Mouse (Mus musculus) intestine, embryonic 16.5 days (tissue): Measurements from ENCODE around the gene Mterf1b. TPM values are rescaled to one million over a fixed set of nuclear protein-coding genes. Genes with fewer than 3 reads are reported as not detected.
"Not testable (repeated sequence)": the region's sequence is repeated elsewhere in the genome, so short reads cannot be mapped to it uniquely, and the experiment has no call there.

ENCODE experiments used
- ATAC-seq: fragments of 200-750 bp; cut with Nextera tagmentation; 2 replicates; pipeline ENCODE4 v1.8.0; 2017; ENCODE audit warnings: moderate TSS enrichment, moderate library complexity
- H3K27ac ChIP-seq: fragments of 300-500 bp; sonication (generic); 2 replicates; pipeline ENCODE4 v1.5.1; 2014; ENCODE audit warnings: mild to moderate bottlenecking, low read length
- H3K27me3 ChIP-seq: fragments of 300-500 bp; sonication (generic); replicated peaks from 2 replicates; pipeline ENCODE4 v1.6.1; 2014; ENCODE audit warnings: low read length, control low read depth, mixed read lengths; ENCODE audit not compliant: control insufficient read depth, insufficient read depth
- H3K36me3 ChIP-seq: fragments of 300-500 bp; sonication (generic); 2 replicates; pipeline ENCODE4 v1.6.1; 2014; ENCODE audit warnings: low read length, control low read depth; ENCODE audit not compliant: control insufficient read depth, insufficient read depth
- H3K4me1 ChIP-seq: fragments of 300-500 bp; sonication (generic); 2 replicates; pipeline ENCODE4 v1.6.1; 2014; ENCODE audit warnings: low read length, control low read depth, mixed read lengths; ENCODE audit not compliant: control insufficient read depth, insufficient read depth
- H3K4me2 ChIP-seq: fragments of 300-500 bp; sonication (generic); 2 replicates; pipeline ENCODE4 v1.6.1; 2014; ENCODE audit warnings: low read depth, low read length, control low read depth
- H3K4me3 ChIP-seq: fragments of 300-500 bp; sonication (generic); 2 replicates; pipeline ENCODE4 v1.5.1; 2014; ENCODE audit warnings: mild to moderate bottlenecking, low read length
- H3K9ac ChIP-seq: fragments of 300-500 bp; sonication (generic); 2 replicates; pipeline ENCODE4 v1.6.1; 2014; ENCODE audit warnings: low read depth, low read length
- H3K9me3 ChIP-seq: fragments of 300-500 bp; sonication (generic); 2 replicates; pipeline ENCODE4 v1.6.1; 2016; ENCODE audit warnings: low read length, control low read depth; ENCODE audit not compliant: control insufficient read depth
- WGBS: fragments of 180-500 bp; shearing (Covaris S2); extraction: QIAGEN DNeasy Blood & Tissue Kit; methylation state at CpG from one replicate; pipeline ENCODE4 v1.1.7; 2014; 5-methylcytosine and 5-hydroxymethylcytosine counted together
- polyA plus RNA-seq: library from polyadenylated mRNA; unstranded; fragments of >200 nt; fragmentation: Nextera tagmentation; extraction: Ambion mirVana; gene quantifications from 2 replicates; pipeline ENCODE4 v1.2.1, GENCODE M21; 2015

Gene Mterf1b
- polyA plus RNA-seq, 1 experiment from 2014 or later = 3.7 TPM

- not testable (repeated sequence) for H3K27me3 ChIP-seq, H3K9me3 ChIP-seq, ATAC-seq, H3K4me1 ChIP-seq, H3K36me3 ChIP-seq, H3K27ac ChIP-seq
- H3K4me3 ChIP-seq = peak overlapping the region; percentile 49
- peak overlapping the region; percentile 59 for H3K9ac ChIP-seq
- WGBS = 6% methylated on average over 15 of the region's 27 CpGs
- peak overlapping the region; percentile 77 for H3K4me2 ChIP-seq
Observed at GRCm38 (mm10) chr5:4192481-4193246, 497 bp downstream of the Mterf1b start.

DNA sequence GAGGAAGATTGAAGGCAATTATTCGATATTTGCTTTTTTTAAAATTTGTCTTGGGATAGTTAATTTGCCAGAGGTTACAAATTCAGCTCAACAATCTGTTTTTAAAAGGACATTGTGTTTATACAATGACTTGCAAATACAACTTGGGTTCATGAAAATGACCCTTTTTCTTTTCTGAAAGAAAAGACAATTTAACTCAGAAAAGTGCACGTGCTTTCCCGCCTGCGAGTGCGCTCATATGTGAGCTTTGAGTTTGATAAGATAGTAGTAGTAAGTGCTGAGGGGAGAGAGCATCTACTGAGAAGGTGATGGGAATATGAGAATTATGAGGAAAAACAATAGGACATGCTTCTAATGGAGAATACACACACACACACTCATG, 1.1 kb downstream of the Mterf1b start:
- Histone ChIP-seq H3K9ac (peak overlapping the region; percentile 59; the same call in 1 of the 2 replicates), H3K4me3 (no peak overlapping the region), H3K27ac (no peak overlapping the region), H3K36me3 (no peaks in the 10 kb centered on the region), H3K4me2 (peak overlapping the region; percentile 77), H3K9me3 (no peaks in the 10 kb centered on the region), H3K27me3 (no peaks in the 10 kb centered on the region), H3K4me1 (peaks cover 3% of the 10 kb centered on the region; the same call in 1 of the 2 replicates)
- no peak for ATAC-seq
- 82% methylated on average over 5 of the region's 5 CpGs for WGBS

DNA sequence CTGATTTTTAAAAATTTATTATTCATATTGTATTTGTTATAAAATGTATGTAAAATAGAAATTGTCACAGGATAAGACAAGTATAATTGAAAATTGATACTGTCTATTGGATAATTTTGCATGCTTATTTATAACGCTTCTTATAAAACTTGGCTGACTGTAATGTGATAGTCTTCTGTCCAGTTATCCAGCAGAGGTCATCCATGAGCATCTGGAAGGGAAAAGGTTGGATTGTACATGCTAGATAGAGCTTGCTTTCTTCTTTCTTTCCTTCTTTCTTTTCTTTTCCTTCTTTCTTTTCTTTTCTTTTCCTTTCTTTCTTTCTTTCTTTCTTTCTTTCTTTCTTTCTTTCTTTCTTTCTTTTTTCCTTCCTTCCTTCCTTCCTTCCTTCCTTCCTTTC, 2.0 kb downstream of the Mterf1b start:
- Histone ChIP-seq H3K27ac (no peak overlapping the region), H3K4me2 (no peak overlapping the region), H3K9ac (no peak overlapping the region), H3K4me3 (no peak overlapping the region), H3K36me3 (no peaks in the 10 kb centered on the region), H3K9me3 (no peaks in the 10 kb centered on the region), H3K4me1 (peaks cover 3% of the 10 kb centered on the region; the same call in 1 of the 2 replicates), H3K27me3 (no peaks in the 10 kb centered on the region)
- 84% methylated on average over 1 of the region's 1 CpGs for WGBS
- no peak for ATAC-seq

DNA sequence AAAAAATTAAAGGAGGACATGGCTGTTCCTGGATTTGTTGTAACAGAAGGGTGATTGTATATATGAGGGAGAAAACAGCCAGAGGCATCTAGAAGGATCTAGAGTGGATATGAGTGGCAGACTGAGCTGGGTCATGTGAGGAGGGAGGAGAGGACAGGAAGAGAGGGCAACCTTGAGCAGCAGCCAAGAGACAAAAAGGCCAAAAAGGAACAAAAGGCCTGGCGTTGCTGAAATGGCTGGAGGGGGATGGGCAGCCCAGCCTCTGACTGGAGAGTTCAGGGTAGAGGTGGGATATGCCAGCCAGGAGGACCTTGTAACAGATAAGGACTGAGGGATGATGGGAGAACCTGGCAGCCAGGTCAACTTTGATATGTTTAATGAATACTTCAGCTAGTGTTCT, 2.9 kb downstream of the Mterf1b start:
- Histone ChIP-seq H3K4me3 (no peak overlapping the region), H3K4me2 (no peak overlapping the region), H3K9me3 (no peaks in the 10 kb centered on the region), H3K27ac (no peak overlapping the region), H3K4me1 (peaks cover 3% of the 10 kb centered on the region; the same call in 1 of the 2 replicates), H3K36me3 (no peaks in the 10 kb centered on the region), H3K27me3 (no peaks in the 10 kb centered on the region), H3K9ac (no peak overlapping the region)
- 67% methylated on average over 1 of the region's 1 CpGs for WGBS
- ATAC-seq = no peak

DNA sequence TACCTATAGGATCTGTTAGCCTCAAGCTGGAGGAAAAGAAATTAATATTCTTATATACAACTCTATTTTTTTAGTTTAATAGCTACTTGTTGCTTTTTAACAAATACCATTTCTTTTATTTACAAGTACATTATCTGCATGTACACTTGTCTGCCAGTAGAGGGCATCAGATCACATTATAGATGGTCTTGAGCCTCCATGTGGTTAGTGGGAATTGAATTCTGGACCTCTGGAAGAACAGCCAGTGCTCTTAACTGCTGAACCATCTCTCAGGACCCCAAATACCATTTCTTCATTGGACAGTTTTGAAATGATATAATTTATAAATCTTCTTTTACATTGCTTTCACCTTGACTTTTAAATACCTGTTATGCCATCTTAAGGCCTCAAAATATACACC, 9.2 kb downstream of the Mterf1b start:
- Histone ChIP-seq H3K4me1 (no peaks in the 10 kb centered on the region), H3K36me3 (no peaks in the 10 kb centered on the region), H3K9ac (no peak overlapping the region), H3K4me2 (no peak overlapping the region), H3K4me3 (no peak overlapping the region), H3K27ac (no peak overlapping the region), H3K9me3 (no peaks in the 10 kb centered on the region), H3K27me3 (no peaks in the 10 kb centered on the region)
- ATAC-seq = 0 out of 2 replicates have a peak, but pooled peaks have one; percentile 44

DNA sequence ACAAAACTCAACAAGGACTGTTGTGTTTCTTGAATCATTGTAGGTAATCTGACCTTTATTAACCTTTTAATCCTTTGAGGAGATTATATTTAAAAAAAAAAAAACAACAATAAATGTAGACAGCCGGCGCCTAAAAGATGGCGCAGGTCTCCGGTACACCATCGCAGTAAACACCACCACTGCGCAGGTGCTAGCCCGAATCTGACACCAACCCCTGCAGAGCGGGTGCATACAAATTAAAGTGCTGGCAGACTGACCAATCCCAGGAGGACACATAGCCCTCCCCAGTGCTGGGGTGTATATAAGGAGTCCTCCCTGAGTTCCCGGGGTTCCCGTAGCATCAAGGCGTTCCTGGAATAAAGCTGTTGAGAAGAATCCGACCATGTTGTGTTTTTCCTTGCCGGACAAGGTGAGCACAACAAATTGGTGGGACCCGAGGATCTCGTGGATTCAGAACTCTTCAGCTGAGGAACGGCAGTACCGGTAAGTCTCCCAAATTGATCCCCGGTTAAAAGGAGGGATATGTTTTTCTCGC, 10.2 kb downstream of the Mterf1b start:
- not testable (repeated sequence) for H3K27ac ChIP-seq, H3K9me3 ChIP-seq, H3K27me3 ChIP-seq, H3K4me1 ChIP-seq, H3K36me3 ChIP-seq, ATAC-seq, H3K4me3 ChIP-seq, H3K9ac ChIP-seq, H3K4me2 ChIP-seq
- WGBS = 95% methylated on average over 19 of the region's 19 CpGs

DNA sequence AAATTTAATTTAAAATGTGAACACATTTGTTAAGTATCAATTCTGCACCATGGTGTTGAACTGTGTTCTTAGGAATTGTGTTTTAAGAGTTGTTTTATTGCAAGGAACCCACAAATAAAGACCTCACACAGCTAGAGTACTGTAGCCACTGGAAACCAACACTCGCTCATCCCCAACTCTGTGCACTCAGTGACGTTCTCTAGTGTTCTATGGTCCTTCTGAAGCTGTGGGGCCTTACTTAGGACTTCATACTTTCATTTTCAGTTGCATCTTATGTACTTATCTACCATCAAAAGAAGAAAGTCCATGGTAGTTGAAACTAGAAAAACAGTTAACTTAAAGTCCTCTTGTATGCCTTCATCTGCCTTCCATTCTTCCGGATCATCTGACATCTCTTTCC, 17.9 kb downstream of the Mterf1b start:
- not testable (repeated sequence) for ATAC-seq, H3K4me3 ChIP-seq, H3K9me3 ChIP-seq, H3K4me2 ChIP-seq, H3K4me1 ChIP-seq, H3K27me3 ChIP-seq, H3K9ac ChIP-seq, H3K36me3 ChIP-seq, H3K27ac ChIP-seq
- WGBS = 78% methylated on average over 1 of the region's 3 CpGs

DNA sequence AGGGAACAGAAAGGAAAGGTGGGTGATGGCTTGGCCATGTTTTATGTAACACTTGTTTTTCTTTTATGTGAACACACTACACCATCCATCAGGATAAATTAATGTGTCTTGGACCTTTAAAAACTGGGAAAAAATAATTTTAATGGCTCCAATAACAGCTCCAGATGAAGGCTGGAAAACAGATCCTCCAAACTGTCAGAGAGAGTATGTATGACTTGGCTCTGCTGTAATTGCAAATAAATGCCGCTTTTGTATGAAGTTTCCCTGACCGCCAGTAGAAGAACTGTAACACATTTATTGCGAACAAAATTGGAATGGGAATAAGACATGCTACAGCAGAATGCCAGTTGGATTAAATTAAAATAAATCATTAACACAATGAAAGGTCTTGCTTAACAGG, 29.1 kb downstream of the Mterf1b start:
- ATAC-seq = no peak
- Histone ChIP-seq H3K4me2 (no peak overlapping the region), H3K9ac (no peak overlapping the region), H3K9me3 (no peaks in the 10 kb centered on the region), H3K4me3 (no peak overlapping the region), H3K27me3 (no peaks in the 10 kb centered on the region), H3K27ac (no peak overlapping the region), H3K4me1 (no peaks in the 10 kb centered on the region), H3K36me3 (no peaks in the 10 kb centered on the region)
- 64% methylated on average over 3 of the region's 3 CpGs for WGBS

- Histone ChIP-seq H3K27me3 (no peaks in the 10 kb centered on the region), H3K9me3 (no peaks in the 10 kb centered on the region), H3K9ac (no peak overlapping the region), H3K36me3 (no peaks in the 10 kb centered on the region), H3K4me3 (no peak overlapping the region), H3K4me2 (no peak overlapping the region), H3K27ac (no peak overlapping the region), H3K4me1 (no peaks in the 10 kb centered on the region)
- ATAC-seq = no peak
- WGBS = 74% methylated on average over 6 of the region's 6 CpGs
Observed at GRCm38 (mm10) chr5:4221981-4222623, 29.9 kb downstream of the Mterf1b start.
